Mouse (Mus musculus): ENCODE measurements around the gene Ier5. TPM values are rescaled to one million over a fixed set of nuclear protein-coding genes. Genes with fewer than 3 reads are reported as not detected.
A peak's percentile ranks its signal among the peaks of the same experiment; 100 is the strongest.

The Ier5 gene
- polyA plus RNA-seq, 1 experiment = 33.2 TPM

DNA sequence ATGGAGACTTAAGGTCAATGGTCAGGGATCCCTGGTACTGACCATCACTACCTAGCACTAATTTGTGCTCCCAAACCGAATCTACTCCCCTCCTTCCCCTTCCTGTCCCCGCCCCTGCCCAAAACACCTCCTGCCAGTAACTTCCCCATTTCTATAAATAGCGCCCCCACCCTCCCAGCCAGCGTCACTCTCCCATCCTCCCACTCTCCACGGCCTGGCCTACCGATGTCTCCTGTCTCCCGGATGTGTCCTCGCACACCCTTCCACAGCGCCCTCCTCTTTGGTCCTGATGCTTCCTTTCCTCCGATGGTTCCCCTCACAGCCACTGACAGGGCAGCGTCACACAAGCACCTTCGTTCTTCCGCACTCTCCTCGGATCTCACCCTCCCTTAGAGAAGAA lies 39.9 kb downstream of the Ier5 start:
- DNase-seq (ENCODE audit: extremely low spot score in 1 of 2, low spot score in 1 of 2) = peak; percentile 44 to 75

DNA sequence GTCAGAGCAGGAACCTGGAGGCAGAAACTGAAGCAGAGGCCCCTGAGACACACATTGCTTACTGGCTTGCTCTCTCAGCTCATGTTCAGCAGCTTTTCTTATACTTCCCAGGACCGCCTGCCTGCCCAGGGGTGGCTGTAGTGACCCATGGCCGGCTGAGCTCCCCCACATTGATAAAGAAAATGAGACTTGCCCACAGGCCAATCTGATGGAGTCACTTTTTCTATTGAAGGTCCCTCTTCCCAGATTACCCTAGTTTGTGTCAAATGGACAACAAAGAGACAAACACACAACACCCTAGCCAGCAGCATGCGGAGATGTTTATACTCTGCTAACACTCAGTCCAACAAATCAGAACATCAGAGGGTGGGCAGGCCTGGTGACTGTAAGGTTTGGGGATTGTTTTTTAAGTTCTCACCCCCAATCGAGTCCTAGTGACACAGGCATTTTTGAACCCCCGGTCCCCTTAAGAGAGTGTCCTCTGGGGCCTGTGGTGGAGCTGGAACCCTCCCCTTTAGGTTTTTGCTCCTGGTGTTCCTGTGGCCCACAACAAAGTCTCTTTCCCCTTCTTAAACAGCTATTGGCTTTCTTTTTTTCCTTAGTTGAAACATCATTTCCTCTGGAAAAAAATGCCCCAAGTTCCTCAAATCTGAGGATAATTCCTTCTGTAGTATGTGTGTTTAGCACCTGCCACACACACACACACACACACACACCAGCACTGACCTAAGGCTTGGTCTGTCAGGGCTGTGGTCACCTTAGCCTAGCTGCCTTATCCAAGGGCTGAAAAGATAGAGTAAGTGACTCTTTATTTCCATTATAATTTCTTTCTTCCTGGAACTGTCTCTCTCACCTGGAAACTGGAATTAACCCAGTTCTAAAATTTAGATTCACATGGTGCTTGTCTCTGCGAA lies 41.1 kb downstream of the Ier5 start:
- DNase-seq (ENCODE audit: extremely low spot score in 1 of 2, low spot score in 1 of 2) = no peak

- no peak for DNase-seq (ENCODE audit: extremely low spot score in 1 of 2, low spot score in 1 of 2)
Measured at GRCm38 (mm10) chr1:155056166-155056565, 43.3 kb downstream of the Ier5 start.

- no peak for DNase-seq (ENCODE audit: extremely low spot score in 1 of 2, low spot score in 1 of 2)
Measured at GRCm38 (mm10) chr1:155055041-155055440, 44.4 kb downstream of the Ier5 start.

GRCm38 (mm10) chr1:155054366-155054965 lies 45.0 kb downstream of the Ier5 start:
- no peak for DNase-seq (ENCODE audit: extremely low spot score in 1 of 2, low spot score in 1 of 2)

DNA sequence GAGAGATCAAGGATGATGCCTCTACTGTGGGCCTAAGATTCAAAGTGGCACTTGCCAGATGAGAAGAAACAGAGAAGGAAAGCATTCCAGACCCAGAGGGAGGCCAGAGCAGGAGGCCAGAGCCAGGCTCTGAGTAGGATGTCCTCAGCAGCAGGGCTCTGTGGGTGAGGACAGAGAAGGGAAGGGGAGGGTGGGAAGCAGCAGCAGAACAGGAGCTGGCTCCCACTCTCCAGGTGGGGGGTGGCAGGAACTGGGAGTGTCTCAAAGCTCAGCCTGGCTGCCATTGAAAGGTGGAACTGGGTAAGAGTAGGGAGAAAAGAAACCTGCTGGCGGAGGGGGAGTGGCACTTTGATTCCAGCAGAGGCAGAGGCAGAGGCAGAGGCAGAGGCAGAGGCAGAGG lies 46.1 kb downstream of the Ier5 start:
- DNase-seq (ENCODE audit: extremely low spot score in 1 of 2, low spot score in 1 of 2) = no peak

- no peak for DNase-seq (ENCODE audit: extremely low spot score in 1 of 2, low spot score in 1 of 2)
Measured at GRCm38 (mm10) chr1:155052761-155053166, 46.7 kb downstream of the Ier5 start.

DNA sequence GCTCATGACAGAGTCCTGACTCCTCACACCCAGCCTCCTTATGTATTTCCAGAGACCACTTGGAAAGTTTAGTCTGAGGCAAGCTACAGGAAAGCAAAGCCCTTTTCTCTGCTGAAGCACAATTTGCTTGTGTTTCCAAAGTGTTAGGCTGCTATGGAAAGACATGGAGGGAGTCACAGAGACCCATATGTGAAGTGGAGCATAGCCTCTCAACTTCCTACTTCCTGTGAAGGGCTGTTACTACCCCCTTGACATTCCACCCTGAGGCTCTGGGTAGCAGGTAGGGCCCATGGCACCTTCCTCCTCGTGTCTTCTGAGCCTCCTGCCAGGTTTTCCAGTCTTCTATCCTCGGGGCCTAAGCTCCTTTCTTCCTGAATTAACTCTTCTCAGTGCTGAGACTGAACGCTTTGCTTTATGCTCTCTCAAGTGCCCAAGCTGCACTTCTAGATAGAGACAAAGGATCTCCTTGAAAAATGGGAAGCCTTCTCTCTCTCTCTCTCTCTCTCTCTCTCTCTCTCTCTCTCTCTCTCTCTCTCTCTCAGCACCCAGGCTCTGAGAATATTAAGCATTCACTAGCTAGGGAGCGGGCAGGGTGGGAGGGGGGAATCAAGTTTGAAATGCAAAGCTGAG lies 47.2 kb downstream of the Ier5 start:
- no peak for DNase-seq (ENCODE audit: extremely low spot score in 1 of 2, low spot score in 1 of 2)

- no peak for DNase-seq (ENCODE audit: extremely low spot score in 1 of 2, low spot score in 1 of 2)
Measured at GRCm38 (mm10) chr1:155051701-155052127, 47.7 kb downstream of the Ier5 start.

DNA sequence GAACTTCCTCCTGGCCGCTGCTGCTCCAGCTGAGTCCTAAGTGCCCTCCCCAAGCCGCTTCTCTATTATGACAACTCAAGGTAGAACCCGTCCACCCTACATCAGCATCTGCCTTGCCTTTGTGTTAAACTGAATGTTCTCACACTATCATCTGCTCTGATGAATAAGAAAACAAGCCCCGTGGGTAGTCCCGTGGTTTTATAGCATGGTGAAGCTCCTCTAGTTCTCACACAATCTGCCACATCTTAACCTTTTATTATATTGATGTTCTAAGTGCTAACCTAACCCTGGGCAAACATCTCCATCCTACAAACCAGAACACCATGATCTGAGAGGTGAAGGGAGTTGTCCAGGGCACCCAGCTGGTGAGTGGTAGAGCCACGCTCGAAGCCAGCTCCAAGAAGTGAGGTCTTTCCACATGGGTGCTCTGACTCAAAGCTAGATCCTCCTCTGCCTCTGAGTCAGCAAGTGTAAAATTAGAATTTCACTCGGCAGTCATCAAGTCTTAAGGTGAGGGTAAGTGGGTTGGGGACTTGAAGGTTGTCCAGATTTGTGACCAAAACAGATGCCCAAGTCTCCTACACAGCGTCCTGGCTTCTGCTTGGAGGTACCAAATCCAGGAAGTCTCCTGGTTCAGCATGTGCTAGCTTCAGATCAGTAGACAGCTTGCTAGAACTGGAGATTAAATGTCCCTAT lies 48.4 kb downstream of the Ier5 start:
- DNase-seq (ENCODE audit: extremely low spot score in 1 of 2, low spot score in 1 of 2) = peak; percentile 81 to 85

DNA sequence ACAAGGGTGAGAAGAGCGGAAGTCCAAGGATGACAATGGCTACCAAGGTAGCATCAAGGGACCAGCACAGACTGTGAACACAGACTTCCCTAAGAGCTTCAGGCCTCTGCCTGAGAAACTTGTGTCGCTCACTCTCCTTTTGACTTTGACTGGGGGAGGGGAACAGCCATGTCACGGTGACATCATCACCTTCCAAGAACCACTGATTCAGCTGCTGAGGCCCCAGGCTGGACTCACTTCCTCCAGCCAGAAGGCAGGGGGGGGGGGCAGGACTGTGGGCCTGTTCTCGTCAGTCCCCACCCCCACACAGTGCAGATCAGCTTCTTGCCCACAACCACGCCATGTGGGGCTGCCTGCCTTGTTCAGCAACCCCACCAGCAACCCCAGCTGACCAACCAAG lies 49.3 kb downstream of the Ier5 start:
- no peak for DNase-seq (ENCODE audit: extremely low spot score in 1 of 2, low spot score in 1 of 2)

DNA sequence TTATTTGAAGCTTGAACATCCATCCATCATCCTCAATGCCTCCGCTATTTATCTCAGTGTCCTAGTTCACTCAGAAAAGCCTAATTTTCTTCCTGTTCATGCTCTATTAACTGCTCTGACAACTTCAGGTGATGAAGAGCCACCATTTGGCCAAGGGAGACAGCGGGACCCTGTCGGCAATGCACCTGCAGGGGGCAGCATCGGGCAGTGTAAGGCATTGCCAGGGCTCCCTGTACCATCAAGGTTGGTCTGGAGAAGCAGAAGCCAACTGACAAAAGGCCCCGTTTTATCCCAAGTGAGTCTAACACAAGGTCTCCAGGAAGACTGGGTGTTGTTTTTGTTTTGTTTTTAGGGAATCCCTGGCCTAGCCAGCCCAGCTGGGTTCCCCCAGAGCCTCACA lies 50.5 kb downstream of the Ier5 start:
- peak; percentile 77 to 98 for DNase-seq (ENCODE audit: extremely low spot score in 1 of 2, low spot score in 1 of 2)

Other genes starting within 250 kb of the Ier5 start
- 50.0 and 57.6 TPM in 2 replicates for gene Cacna1e, start 215.1 kb downstream of the Ier5 start, polyA plus RNA-seq (2012; rRNA removed)
- gene Mr1, start 47.2 kb upstream of the Ier5 start, polyA plus RNA-seq (2012; rRNA removed) = 5.2 and 6.3 TPM in 2 replicates
- gene Stx6, start 59.1 kb upstream of the Ier5 start, polyA plus RNA-seq (2012; rRNA removed) = 96.1 and 112 TPM in 2 replicates
- gene BC034090, start 144.8 kb upstream of the Ier5 start, polyA plus RNA-seq (2012; rRNA removed) = 15.4 and 16.3 TPM in 2 replicates

Measured in frontal cortex, adult 2 months (tissue).